Mouse (Mus musculus): Measurements from ENCODE around the gene Crebrf.

Gene Crebrf

DNA sequence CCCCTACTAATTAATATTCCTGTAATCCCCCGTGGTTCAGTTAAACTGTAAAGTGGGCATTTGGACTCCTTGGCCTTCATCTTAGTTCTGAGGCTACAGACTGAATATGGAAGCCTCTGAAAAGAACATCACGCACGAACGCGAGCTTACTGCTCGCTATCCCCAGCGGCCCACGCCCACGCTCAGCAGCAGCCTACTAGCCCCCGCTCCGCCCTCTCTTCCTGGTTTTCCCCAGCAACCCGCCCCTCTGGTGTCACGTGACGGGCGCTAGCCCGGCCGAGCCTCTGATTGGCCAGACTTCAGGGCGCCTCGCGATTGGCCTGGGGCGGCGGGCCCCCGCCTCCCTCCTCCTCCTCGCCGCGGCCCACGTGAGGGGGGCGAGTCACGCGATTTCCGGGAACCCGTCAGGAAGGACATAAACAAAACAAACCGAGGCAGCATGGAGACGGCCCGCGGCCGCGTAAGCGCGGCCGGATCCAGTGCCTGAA, at the start of gene Crebrf:
TSS of gene Crebrf (plus strand) at position 380 of the 488 bp plus-strand sequence.
- DNase-seq (ENCODE audit: low read depth, low spot score): peak; percentile 99

- no peak for DNase-seq (ENCODE audit: low read depth, low spot score)
Measured at GRCm38 (mm10) chr17:26671268-26671667, 44.2 kb upstream of the Crebrf start.

DNA sequence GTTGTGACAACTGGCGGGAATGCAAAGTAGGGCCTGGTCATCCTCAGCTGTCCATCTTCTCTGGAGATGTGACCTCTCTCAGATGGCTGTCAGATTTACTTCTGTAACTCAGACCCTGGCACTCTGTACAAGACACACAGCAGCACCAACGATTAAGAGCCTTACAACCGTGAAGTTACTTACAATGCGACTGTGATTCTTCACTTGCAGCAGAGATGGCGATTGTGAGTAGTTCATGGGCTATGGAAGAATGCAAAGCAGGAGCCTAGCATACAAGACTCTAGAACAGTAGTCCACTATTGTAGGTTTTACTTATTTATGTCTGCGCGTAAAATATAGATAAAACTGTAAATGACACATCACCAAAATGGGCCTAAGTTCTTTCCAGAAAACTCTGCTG, 39.6 kb upstream of the Crebrf start:
- DNase-seq (ENCODE audit: low read depth, low spot score): no peak

DNA sequence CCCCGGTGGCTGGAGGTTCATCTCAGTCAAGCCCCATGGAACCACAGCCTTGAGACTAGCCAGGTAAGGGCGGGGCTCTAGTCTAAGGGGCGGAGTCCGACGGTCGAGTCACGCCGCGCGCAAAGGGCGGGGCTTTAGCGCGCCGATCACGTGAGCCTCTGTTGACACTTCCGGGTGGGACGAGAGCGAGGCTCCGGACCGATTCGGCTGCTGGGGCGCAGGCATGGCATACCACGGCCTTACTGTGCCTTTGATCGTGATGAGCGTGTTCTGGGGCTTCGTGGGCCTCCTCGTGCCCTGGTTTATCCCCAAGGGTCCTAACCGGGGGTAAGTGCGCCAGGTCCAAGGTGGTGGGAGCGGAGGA, 39.2 kb upstream of the Crebrf start:
- DNase-seq (ENCODE audit: low read depth, low spot score): peak; percentile 98

GRCm38 (mm10) chr17:26676616-26677376, 38.7 kb upstream of the Crebrf start:
- peak; percentile 60 for DNase-seq (ENCODE audit: low read depth, low spot score)

GRCm38 (mm10) chr17:26677711-26678637, 37.5 kb upstream of the Crebrf start:
- DNase-seq (ENCODE audit: low read depth, low spot score): no peak

DNA sequence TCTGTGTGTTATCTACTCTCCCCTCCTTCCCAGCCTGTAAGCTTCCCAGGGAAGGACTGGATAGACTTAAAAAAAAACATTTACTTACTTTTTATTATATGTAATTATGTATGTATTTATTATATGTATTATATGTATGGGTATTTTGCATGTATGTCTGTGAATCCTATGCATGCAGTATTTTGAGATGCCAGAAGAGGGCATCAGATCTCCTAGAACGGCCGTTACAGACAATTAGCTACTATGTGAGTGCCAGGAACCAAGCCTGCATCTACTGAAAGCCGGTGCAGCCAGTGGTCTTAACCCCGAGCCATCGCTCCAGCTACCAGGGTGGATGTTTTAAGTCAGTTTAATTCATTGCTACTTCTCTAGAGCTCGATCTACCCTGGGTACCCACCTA, 34.2 kb upstream of the Crebrf start:
- peak; percentile 54 for DNase-seq (ENCODE audit: low read depth, low spot score)

- DNase-seq (ENCODE audit: low read depth, low spot score): no peak
Measured at GRCm38 (mm10) chr17:26686334-26687000, 29.0 kb upstream of the Crebrf start.

DNA sequence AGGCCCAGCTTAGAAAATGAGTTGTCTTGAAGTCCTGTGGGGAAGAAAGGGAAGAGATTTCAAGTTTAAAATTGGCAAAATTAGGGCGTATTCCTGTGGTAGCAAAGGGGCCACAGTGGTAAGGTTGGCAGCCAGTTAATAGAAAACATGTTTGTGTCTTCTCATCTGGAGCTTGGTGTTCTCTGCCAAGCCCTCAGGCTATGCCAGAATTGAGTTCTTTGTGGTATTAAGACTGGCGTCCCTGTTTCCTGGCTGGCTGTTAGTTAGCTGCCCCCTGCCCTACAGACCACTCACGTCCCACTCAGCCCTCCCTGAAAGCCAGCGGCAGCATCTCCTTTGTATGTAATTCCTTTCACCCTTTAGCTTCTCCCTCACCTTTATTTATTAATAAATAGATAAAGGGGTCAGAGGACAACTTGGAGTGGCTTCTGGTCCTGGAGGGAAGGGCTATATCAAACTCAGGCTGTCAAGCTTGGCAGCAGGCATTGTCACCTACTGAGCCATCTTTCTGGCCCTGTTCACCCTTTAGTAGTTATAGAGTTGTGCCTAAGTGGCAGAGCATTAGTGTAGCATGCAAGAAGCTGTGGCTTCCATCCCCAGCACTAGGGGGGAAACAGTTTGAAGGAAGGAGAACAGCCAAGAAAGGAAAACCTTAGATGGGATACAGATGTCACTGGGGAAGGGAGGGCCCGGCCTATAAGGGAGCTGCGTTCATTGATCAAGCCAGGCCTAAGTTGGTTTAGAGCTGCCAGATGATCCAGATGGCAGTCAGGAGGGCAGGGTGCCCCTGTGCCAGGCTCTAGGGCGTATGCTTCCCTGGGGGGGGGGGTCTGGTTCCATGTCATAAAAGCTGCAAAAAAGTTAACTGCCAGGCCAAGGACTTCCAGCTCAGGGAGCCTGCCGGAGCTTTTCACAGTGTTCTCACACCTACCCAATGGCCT, 26.4 kb upstream of the Crebrf start:
- no peak for DNase-seq (ENCODE audit: low read depth, low spot score)

DNA sequence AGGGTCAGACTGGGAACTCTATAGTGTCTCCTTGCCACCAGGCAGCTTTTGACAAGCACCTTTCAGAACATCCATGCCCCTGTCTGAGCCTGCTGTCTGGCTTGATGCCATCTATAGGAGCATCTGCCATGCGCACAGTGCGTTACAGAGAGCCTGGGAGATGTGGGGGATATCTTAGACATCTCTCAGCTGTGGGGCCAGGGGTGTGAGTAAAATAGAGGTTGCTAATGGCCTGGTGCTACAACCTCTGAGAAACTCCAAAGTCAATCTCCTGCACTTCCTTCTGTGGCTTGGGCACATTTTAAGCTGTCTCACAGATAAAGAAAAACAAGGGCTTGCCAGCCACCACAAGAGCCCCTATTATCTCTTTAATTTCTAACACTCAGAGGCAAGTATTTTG, 25.6 kb upstream of the Crebrf start:
- DNase-seq (ENCODE audit: low read depth, low spot score): no peak

DNA sequence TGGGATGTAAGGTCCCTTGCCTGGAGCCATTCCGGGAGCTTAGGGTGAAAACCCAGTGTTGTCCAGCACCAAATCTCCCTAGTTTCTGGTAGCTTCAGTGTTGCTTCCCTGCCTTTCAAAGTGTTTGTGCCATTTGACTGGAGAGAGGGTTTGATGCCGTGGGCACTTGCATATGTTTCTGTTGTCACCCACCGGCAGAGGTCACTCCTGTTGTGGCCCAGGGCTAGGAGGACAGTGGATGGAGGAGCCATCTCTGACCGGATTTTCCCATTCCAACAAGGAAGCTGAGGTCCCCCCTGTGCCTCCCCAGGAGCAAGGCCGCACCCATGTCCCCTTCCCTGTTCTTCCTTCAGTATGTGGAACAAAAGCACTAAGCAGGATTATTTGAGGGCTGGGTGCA, 25.2 kb upstream of the Crebrf start:
- no peak for DNase-seq (ENCODE audit: low read depth, low spot score)

DNA sequence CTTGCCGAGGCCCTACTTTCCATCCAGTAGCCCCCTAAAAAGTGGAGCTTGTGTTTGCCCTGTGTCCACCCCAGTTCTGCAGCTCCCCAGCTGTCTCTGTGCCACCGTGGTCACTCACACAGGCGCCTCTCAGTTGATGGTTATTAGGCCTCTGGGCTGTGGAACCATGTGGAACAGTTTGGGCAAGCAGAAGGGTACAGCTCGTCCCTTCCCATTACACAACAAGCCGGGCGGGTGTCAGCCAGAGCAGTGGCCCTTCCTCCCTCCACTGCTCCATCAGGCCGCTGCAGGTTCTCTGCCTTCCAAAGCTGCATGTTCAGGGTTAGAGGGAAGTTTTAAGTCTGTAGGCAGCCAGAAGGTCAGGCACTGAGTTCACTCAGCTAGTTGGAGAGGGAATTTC, 24.3 kb upstream of the Crebrf start:
- no peak for DNase-seq (ENCODE audit: low read depth, low spot score)

DNA sequence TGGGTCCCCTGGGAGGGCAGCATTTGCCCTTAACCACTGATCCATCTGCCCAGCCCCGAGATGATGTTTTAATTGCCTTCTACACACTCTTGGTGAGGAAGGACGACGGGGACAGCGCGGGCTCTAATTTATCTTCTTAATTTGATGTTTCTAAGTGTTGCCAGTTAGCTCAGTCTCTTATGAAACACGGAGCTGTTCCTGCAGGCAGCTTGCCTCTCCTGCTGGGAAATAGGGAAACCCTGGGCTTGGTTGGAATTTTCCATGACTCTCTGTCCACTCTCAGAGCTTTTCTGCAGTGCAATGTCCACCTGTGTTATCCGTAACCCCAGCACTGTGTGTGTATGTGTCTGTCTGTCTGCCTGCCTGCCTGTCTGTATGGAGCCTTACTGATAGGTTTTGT, 22.0 kb upstream of the Crebrf start:
- no peak for DNase-seq (ENCODE audit: low read depth, low spot score)

GRCm38 (mm10) chr17:26694171-26694570, 21.3 kb upstream of the Crebrf start:
- DNase-seq (ENCODE audit: low read depth, low spot score): no peak

GRCm38 (mm10) chr17:26695193-26695592, 20.3 kb upstream of the Crebrf start:
- no peak for DNase-seq (ENCODE audit: low read depth, low spot score)

- DNase-seq (ENCODE audit: low read depth, low spot score): peak; percentile 61
Measured at GRCm38 (mm10) chr17:26698846-26699245, 16.6 kb upstream of the Crebrf start.

- DNase-seq (ENCODE audit: low read depth, low spot score): no peak
Measured at GRCm38 (mm10) chr17:26699819-26700616, 15.4 kb upstream of the Crebrf start.

DNA sequence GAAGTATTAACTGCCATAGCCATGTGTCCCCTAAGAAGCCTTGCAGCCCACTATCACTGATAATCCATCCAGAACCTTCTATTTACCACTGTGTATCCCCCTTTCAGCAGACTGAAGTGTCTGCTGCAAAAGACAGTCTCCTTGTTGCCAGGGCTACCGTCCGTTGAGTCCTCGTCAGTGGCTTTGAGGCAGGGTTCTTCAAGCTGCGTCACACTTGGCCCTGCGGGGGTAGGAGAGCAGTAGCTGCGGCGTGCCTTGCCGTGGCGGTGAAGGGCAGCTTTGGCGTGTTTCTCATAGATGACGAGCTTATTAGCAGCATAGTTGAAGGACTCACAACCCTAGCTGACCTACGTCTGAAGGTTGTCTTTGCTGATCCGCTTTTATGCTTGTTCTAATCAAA, 13.9 kb upstream of the Crebrf start:
- peak; percentile 26 for DNase-seq (ENCODE audit: low read depth, low spot score)

- no peak for DNase-seq (ENCODE audit: low read depth, low spot score)
Measured at GRCm38 (mm10) chr17:26702621-26703020, 12.8 kb upstream of the Crebrf start.

DNA sequence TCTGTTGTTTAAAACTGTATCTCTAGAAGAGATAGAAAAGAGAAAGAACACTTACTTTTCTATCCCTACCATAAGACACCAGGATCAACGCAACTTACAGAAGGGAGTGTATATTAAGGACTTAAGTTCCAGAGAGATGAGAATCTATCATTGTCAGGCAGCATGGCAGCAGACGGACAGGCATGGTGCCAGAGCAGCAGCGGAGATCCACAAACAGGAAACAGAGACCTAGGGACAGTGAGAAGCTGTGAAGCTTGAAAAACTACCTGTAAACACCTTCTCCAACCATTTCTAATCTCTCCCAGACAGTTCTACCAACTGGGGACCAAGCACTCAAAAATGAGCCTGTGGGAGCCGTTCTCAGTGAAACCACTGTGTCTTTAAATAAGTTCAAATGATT, 11.8 kb upstream of the Crebrf start:
- DNase-seq (ENCODE audit: low read depth, low spot score): no peak
